Mouse (Mus musculus) cerebellum, adult (tissue): Measurements from ENCODE around the gene Orm2.
A peak's percentile ranks its signal among the peaks of the same experiment; 100 is the strongest.
"Not testable (repeated sequence)": the region's sequence is repeated elsewhere in the genome, so short reads cannot be mapped to it uniquely, and the experiment has no call there.

Experiments
- ATAC-seq: cut with Nextera tagmentation; 2 replicates; pipeline ENCODE4 v1.9.2; 2017; ENCODE audit warnings: mild to moderate bottlenecking, moderate library complexity, mixed read lengths; ENCODE audit not compliant: insufficient number of reproducible peaks, low FRiP score, low TSS enrichment

Orm2 gene

GRCm38 (mm10) chr4:63362150-63362549, at the start of gene Orm2:
Gene Orm2 (plus strand): TSS chr4:63362449.
- no peak for ATAC-seq

DNA sequence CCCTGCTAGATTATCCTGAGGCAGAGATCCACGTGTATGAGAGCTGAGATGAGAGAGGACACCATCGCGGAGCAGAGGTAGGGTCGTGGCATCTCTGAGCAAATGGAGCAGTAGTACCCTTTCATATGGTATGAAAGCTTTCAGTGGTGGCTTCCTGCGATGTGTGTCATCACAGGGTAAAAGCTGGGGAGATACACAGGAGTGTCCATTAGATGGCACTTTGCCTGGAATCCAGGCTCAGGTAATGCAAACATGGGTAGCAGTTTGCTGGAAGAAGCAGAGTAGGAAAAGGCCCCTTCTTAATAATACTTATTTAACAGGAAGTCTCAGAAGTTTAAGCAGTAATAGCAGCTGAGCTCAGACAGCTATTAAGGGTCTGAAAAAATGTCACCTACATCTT, 48.2 kb upstream of the Orm2 start:
- ATAC-seq = no peak

DNA sequence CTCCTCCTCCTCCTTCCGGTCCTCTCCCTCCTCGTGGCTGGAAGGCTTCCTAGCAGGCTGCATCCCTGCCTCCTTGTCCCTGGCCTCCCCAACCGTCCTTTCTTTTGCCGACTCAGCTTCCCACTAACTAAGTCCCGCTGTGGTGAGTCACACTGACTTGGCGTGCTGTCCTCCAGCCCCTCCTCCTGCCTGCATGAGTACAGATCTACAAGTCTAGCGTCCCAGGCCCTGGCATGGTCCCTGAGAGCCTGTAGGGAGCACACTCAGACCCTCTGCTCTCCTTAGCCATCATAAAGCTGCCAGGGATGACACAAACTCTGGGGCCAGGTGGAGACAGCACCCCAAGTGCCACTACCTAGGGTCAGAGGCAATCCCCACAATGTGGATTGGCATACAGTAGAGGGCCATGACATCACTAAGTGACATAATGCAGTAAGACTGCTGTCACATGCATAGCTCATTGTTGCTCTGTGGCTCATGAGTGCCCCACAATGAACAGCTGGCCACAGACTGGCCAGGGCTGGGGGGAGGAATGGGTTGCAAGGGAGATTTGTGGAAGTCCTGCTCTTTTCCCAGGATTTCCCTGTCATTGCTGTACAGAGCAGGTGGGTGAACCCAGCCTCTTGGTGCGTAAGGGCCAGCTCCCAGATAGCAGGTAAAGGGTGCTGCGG, 46.0 kb upstream of the Orm2 start:
- no peak for ATAC-seq

DNA sequence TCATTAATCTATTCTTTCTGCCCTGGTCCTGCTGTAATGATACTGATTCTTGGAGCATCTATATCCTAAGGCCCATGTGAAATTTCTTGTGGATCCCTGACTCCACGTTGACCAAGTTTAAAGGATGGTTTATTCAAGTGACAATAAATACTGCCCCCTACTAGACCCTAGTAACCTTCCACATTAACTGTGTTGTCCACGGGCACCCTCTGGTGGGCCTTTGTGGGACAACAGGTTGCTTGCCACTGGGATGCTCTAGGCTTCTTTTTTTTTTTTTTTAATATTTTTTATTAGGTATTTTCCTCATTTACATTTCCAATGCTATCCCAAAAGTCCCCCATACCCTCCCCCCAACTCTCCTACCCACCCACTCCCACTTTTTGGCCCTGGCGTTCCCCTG, 42.7 kb upstream of the Orm2 start:
- ATAC-seq = not testable (repeated sequence)

DNA sequence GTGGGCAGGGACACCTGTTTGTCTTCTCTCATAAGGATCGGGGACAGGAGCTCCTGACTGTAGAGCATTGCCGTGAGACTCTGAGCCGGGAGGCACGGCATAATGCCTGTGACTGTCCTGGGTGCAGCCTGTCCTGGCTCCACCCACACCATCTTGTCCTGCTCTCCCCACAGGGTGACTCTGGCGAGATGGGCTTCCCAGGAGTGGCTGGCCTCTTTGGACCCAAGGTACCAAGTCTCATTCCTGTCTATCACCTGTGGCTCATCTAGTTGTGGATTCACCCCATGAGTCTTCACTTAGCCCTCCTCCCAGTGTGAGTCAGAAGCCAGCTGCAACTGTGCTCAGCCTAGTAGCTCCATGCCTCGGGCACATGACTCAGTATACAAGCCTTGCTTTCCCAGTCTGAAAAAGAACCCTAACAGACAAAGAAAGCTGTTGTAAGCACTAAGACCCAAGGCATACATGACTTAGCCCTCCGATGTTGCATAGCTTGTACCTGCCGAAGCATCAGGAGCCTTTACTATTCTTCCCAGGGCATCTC, 38.9 kb upstream of the Orm2 start:
- no peak for ATAC-seq

DNA sequence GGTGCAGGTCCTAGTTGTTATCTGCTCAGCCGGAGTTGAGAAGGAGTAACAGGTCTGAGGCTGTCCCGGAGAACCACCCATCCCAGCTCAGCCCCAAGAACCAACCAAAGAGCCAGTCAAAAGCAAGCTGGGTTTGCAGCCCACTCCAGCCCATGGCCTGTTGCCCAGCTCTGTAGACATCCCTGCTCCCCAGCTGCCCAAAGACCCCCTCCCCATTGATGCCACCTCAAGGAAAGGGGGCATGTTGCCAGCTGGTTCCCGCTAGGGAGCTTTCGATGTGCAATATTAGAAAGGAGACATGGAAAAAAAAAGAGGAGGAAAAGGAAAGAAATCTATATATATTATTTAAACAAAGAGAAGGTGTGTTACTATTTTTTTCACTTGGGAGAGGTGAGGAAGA, 28.8 kb upstream of the Orm2 start:
- ATAC-seq = no peak

DNA sequence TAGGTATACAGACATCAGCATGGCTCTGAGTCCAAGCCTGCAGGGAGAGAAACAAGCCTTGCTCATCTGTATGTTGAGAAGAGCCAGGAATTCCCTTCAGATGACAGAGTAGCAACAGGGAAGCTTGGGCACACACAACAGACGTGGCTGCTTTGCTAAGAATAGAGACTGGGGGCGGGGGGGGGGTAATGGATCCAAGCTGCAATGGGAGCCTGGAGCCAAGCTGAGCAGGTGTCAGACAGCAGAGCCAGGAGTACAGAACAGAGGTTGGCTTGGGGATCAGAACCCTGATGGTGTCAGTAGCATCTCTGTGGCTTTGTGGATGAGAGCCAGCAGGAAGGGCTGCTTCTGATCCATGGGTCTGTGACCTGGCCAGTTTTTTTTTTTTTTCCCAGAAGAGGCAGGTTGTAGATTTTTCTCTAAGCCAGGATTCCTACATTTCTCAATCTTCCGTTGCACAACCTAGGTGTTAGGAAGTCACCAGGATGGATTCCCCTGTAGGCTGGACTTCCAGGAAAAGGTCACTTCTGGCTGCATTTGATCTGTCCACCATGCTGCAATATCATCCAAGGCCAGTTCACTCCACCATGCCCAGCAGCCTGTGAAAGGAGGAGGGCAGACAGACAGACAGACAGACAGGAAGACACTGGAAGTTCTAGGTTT, 23.7 kb upstream of the Orm2 start:
- ATAC-seq = peak; percentile 49; the same call in 1 of the 2 replicates

- no peak for ATAC-seq
Observed at GRCm38 (mm10) chr4:63342491-63342890, 19.8 kb upstream of the Orm2 start.

DNA sequence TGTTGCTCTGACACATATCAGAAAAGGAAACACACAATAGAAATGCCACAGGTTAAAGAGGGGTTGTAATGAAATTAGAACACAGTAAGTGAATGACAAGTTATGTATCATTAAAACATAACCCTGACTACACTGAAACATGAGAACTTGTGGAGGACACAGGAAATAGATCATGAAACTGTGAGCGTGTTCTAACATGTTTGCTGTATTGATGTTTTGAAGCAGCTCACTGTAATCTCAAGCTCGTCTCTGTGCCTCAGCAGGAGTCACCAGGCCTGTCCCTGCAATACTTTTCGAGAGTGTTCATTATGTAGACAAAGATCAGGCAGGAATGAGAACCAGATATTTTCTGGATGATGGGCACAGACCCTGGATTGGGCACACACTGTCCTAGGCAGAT, 18.6 kb upstream of the Orm2 start:
- no peak for ATAC-seq

GRCm38 (mm10) chr4:63344295-63344694, 18.0 kb upstream of the Orm2 start, which contains the start of gene Orm1:
Gene Orm1 (plus strand): TSS chr4:63344560.
- no peak for ATAC-seq

DNA sequence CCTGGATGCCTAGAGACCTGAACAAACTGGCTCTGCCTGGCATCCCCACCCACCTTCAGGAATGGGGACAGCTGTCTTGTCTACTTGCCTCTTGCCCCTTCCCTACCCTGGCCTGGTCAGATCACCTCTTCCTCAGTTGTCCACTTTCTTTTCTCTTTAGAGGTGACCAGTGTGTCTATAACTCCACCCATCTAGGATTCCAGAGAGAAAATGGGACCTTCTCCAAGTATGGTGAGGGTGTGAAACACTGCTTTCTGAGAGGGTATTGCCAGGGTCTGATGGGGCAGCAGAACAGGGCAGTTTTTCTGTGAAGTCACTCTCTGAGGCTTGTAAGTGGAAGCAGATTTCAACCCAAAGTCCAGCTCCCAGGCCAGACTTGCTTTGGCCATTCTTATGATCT, 17.0 kb upstream of the Orm2 start:
- no peak for ATAC-seq

DNA sequence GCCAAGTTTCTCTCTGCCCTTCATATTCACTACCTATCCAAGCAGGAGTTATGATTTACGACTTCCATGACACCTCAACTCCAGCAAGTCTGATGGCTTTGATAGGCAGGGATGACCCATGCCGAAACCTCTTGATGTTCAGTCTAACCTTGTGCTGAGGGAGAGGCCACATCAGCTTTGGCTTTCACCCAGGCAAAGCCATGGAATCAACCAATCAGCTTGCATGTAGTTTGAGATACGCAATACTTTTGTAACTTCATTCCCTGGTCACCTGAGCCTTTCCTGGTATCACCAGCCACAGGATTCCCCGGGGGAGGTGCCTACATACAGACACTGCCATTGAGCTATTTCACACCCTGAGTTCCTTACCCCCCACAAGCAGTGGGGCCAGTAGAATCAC, 15.6 kb upstream of the Orm2 start:
- ATAC-seq = no peak

GRCm38 (mm10) chr4:63348524-63348923, 13.7 kb upstream of the Orm2 start:
- ATAC-seq = no peak

GRCm38 (mm10) chr4:63355877-63356665, 6.2 kb upstream of the Orm2 start, which contains the start of gene Orm3:
Gene Orm3 (plus strand): TSS chr4:63356162.
- no peak for ATAC-seq

DNA sequence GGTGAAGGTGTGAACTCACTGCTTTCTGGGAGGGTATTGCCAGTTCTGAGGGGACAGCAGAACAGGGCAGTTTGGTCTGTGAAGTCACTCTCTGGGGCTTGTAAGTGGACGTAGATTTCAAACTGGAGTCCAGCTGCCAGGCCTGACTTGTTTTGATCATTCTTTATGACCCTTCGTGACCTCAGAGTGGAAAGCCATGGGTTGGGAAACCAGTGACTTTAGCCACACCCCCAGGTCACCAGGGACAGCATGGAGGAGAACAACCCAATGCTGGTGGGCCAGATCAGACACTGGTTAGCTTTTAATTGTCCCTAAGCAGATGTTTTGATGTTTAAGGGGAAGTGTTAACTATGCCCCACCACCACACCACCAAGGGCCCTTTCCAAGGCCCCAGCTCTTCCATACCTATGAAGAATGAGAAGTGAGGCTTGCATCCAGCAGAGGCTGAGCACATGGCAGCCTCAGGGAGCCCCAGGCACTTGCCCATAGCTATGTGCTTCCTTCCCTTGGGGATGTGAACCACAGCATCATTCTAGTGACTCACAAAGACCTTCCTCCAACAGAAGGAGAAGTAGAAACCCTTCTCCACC, 5.2 kb upstream of the Orm2 start:
- ATAC-seq = no peak

- ATAC-seq = no peak
Observed at GRCm38 (mm10) chr4:63359861-63360260, 2.4 kb upstream of the Orm2 start.

- ATAC-seq = peak; percentile 62
Observed at GRCm38 (mm10) chr4:63368577-63368976, 6.3 kb downstream of the Orm2 start.

DNA sequence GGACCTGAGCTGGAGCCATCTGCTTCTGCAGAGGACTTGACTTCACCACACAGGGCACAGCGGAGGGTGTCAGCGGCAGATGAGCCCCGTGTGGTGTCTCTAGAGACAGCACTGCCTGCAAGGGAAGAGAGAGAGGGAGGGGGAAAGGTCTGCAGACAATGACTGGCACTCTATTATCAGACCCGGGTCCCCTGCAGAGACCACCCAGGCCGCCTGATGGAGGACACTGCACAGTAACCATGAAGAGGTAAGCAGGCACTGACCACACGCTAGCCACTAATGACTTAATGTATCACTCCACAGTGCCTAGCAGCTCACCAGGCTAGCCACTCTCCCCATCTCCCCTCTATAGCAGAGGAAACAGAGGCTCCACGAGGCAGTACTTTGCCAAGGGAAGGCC, 8.6 kb downstream of the Orm2 start:
- ATAC-seq = no peak

- ATAC-seq = no peak
Observed at GRCm38 (mm10) chr4:63371890-63372289, 9.6 kb downstream of the Orm2 start.

- ATAC-seq = no peak
Observed at GRCm38 (mm10) chr4:63373404-63373803, 11.2 kb downstream of the Orm2 start.

- ATAC-seq = no peak
Observed at GRCm38 (mm10) chr4:63374331-63374730, 12.1 kb downstream of the Orm2 start.
